ENCODE assay signal across 28 mouse cellular contexts in the genomic region with DNA sequence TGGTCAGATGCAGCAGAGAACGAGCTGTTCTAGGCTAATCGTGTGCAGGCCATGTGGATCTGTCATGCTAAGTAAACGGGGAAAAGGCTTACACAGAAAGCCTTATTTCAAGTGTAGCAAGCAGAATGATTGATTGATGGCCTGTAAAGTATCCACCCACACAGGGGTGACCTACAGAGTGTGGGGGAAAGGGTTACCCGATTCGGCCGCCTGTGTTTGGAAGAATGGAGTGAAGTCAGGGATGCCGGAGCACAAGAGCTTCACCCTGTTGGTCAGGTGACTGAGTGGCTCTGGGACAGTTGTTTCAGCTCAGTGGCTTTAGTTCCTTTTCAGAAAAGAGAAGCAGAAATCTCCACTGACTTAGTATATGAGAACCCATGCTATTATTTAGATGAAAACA. TPM values are rescaled to one million over a fixed set of nuclear protein-coding genes. Genes with fewer than 3 reads are reported as not detected.
DNase-seq lines count a peak whose midpoint lies in the region; ATAC-seq lines count a peak whose summit lies in the region.
"Had no signal": no experiment of that assay in that cellular context is flagged by ENCODE, and none has a peak within 500 bp of the region (broad histone marks: within the 10 kb centered on the region; RNA-seq: fewer than 3 reads in every experiment).

No protein-coding gene starts in this region.

- H3K4me3 ChIP-seq in kidney, embryonic 15.5 days (replicated peaks): no peak overlapping the region
- H3K4me3 ChIP-seq in midbrain, embryonic 11.5 days (ENCODE audit: low read depth, low read length): no peak overlapping the region
- no peak overlapping the region for H3K4me3 ChIP-seq in midbrain, embryonic 13.5 days (replicated peaks)
- H3K4me3 ChIP-seq: embryonic facial prominence, embryonic 10.5 days; embryonic facial prominence, embryonic 13.5 days; erythroblast, embryonic 14.5 days; forebrain, embryonic 12.5 days; forebrain, embryonic 15.5 days; heart, adult 2 months; heart, embryonic 15.5 days had no signal

- H3K9ac ChIP-seq in kidney, embryonic 15.5 days: no peak overlapping the region
- H3K9ac ChIP-seq in midbrain, embryonic 11.5 days (ENCODE audit: low read length): no peak overlapping the region
- no peak overlapping the region for H3K9ac ChIP-seq in midbrain, embryonic 13.5 days (replicated peaks)
- H3K9ac ChIP-seq: embryonic facial prominence, embryonic 13.5 days; forebrain, embryonic 12.5 days; forebrain, embryonic 15.5 days; heart, embryonic 15.5 days; hindbrain, embryonic 14.5 days had no signal

- 34% methylated on average over 7 of the region's 7 CpGs for WGBS in kidney, embryonic 15.5 days
- 89% methylated on average over 7 of the region's 7 CpGs for WGBS in midbrain, embryonic 11.5 days
- 77% methylated on average over 7 of the region's 7 CpGs for WGBS in midbrain, embryonic 13.5 days

- H3K27ac ChIP-seq in kidney, embryonic 15.5 days: no peak overlapping the region
- H3K27ac ChIP-seq in midbrain, embryonic 11.5 days (ENCODE audit: low read depth, low read length): no peak overlapping the region
- no peak overlapping the region for H3K27ac ChIP-seq in midbrain, embryonic 13.5 days
- H3K27ac ChIP-seq: embryonic facial prominence, embryonic 10.5 days; embryonic facial prominence, embryonic 13.5 days; forebrain, embryonic 12.5 days; forebrain, embryonic 15.5 days; heart, adult 2 months; heart, embryonic 15.5 days; hindbrain, embryonic 14.5 days; hindbrain, postnatal 0 days had no signal

- peak; percentile 71 for DNase-seq in heart, adult 11 months
- no peak for DNase-seq in heart, postnatal 14 days
- no peak for DNase-seq in kidney, adult 18-20 months
- DNase-seq in midbrain, embryonic 11.5 days (ENCODE audit: low spot score, missing footprints): peak; percentile 26
- DNase-seq: adrenal gland, adult 8-10 months; adrenal gland, postnatal 25 days; cerebellum, adult 11-12 months; cerebellum, adult 8-10 months; cerebellum, postnatal 10 days; cerebellum, postnatal 36 days; embryo, embryonic 11 days; gastrocnemius, postnatal 25 days; heart, adult 2 months; heart, postnatal 10 days; heart, postnatal 4 days had no signal

- H3K27me3 ChIP-seq in kidney, embryonic 15.5 days: no peaks in the 10 kb centered on the region
- H3K27me3 ChIP-seq in midbrain, embryonic 11.5 days (ENCODE audit: control insufficient read depth, insufficient read depth, low read length): no peaks in the 10 kb centered on the region
- no peaks in the 10 kb centered on the region for H3K27me3 ChIP-seq in midbrain, embryonic 13.5 days
- H3K27me3 ChIP-seq: embryonic facial prominence, embryonic 13.5 days; forebrain, embryonic 12.5 days; forebrain, embryonic 15.5 days; heart, embryonic 15.5 days had no signal

- intact Hi-C loops in heart, postnatal 14 days (cut with DNase I): loop anchor here (5.0 to 10.0 kb wide), 2 partner anchors 260 to 398 kb away; a partner anchor contains a TSS

- peaks cover 82% of the 10 kb centered on the region for H3K36me3 ChIP-seq in kidney, embryonic 15.5 days
- peaks cover 2% of the 10 kb centered on the region; the same call in 1 of the 2 replicates for H3K36me3 ChIP-seq in midbrain, embryonic 11.5 days (ENCODE audit: control insufficient read depth, insufficient read depth, low read length)
- peaks cover 43% of the 10 kb centered on the region for H3K36me3 ChIP-seq in midbrain, embryonic 13.5 days

- H3K4me2 ChIP-seq in kidney, embryonic 15.5 days: no peak overlapping the region
- no peak overlapping the region for H3K4me2 ChIP-seq in midbrain, embryonic 11.5 days
- H3K4me2 ChIP-seq in midbrain, embryonic 13.5 days (replicated peaks): no peak overlapping the region
- H3K4me2 ChIP-seq: embryonic facial prominence, embryonic 13.5 days; forebrain, embryonic 12.5 days; forebrain, embryonic 15.5 days; heart, embryonic 11.5 days; heart, embryonic 15.5 days; hindbrain, embryonic 14.5 days had no signal

- peak; percentile 58; the same call in 1 of the 2 replicates for ATAC-seq in kidney, embryonic 15.5 days (replicated peaks; ENCODE audit: low FRiP score)
- ATAC-seq in midbrain, embryonic 11.5 days (ENCODE audit: low FRiP score): no peak
- no peak for ATAC-seq in midbrain, embryonic 13.5 days
- ATAC-seq: activated CD4-positive, CD25-positive, alpha-beta regulatory T cell, adult 4 months; forebrain, embryonic 15.5 days; hindbrain, postnatal 0 days had no signal

- no peaks in the 10 kb centered on the region for H3K9me3 ChIP-seq in kidney, embryonic 15.5 days (replicated peaks)
- no peaks in the 10 kb centered on the region for H3K9me3 ChIP-seq in midbrain, embryonic 11.5 days (ENCODE audit: control insufficient read depth, low read length)
- no peaks in the 10 kb centered on the region for H3K9me3 ChIP-seq in midbrain, embryonic 13.5 days
- H3K9me3 ChIP-seq: embryonic facial prominence, embryonic 10.5 days; embryonic facial prominence, embryonic 13.5 days; forebrain, embryonic 12.5 days; forebrain, embryonic 15.5 days; heart, embryonic 15.5 days had no signal

- no peaks in the 10 kb centered on the region for H3K4me1 ChIP-seq in kidney, embryonic 15.5 days
- H3K4me1 ChIP-seq in midbrain, embryonic 11.5 days (ENCODE audit: control insufficient read depth, insufficient read depth, low read length): no peaks in the 10 kb centered on the region
- no peaks in the 10 kb centered on the region for H3K4me1 ChIP-seq in midbrain, embryonic 13.5 days (replicated peaks)
- H3K4me1 ChIP-seq: embryonic facial prominence, embryonic 10.5 days; embryonic facial prominence, embryonic 13.5 days; forebrain, embryonic 12.5 days; forebrain, embryonic 15.5 days; heart, embryonic 15.5 days had no signal

RNA-seq across cellular contexts. Expression of a gene that starts 9.7 kb away (rescaled TPM):
- total RNA-seq in heart, postnatal 14 days (2021): 10 to 100 TPM; 11.7 to 12.6 TPM
- 54.5 and 59.4 TPM in 2 replicates for polyA plus RNA-seq in kidney, embryonic 15.5 days (2015; fragmentation: Nextera tagmentation; extraction: Ambion mirVana)
- polyA plus RNA-seq in midbrain, embryonic 11.5 days (2014; fragmentation: Nextera tagmentation; extraction: Ambion mirVana): 52.3 and 57.7 TPM in 2 replicates
- 28.7 and 29.1 TPM in 2 replicates for polyA plus RNA-seq in midbrain, embryonic 13.5 days (2015; fragmentation: Nextera tagmentation; extraction: Ambion mirVana)

RNA-seq across cellular contexts. Expression of a gene that starts 32.7 kb away (rescaled TPM):
- not detected for total RNA-seq in heart, postnatal 14 days (2021)
- polyA plus RNA-seq in kidney, embryonic 15.5 days (2015; fragmentation: Nextera tagmentation; extraction: Ambion mirVana): 4.8 and 5.0 TPM in 2 replicates
- polyA plus RNA-seq in midbrain, embryonic 11.5 days (2014; fragmentation: Nextera tagmentation; extraction: Ambion mirVana): 14.2 and 14.4 TPM in 2 replicates
- 36.1 and 39.7 TPM in 2 replicates for polyA plus RNA-seq in midbrain, embryonic 13.5 days (2015; fragmentation: Nextera tagmentation; extraction: Ambion mirVana)
- total RNA-seq: gastrocnemius, adult 8-10 months; gastrocnemius, postnatal 25 days had no signal
- polyA plus RNA-seq: erythroblast, embryonic 14.5 days had no signal

RNA-seq across cellular contexts. Expression of a gene that starts 32.8 kb away (rescaled TPM):
- 10 to 100 TPM; 11.1 to 11.4 TPM for total RNA-seq in heart, postnatal 14 days (2021)
- 53.8 and 54.9 TPM in 2 replicates for polyA plus RNA-seq in kidney, embryonic 15.5 days (2015; fragmentation: Nextera tagmentation; extraction: Ambion mirVana)
- 14.5 and 14.7 TPM in 2 replicates for polyA plus RNA-seq in midbrain, embryonic 11.5 days (2014; fragmentation: Nextera tagmentation; extraction: Ambion mirVana)
- 8.7 and 10.2 TPM in 2 replicates for polyA plus RNA-seq in midbrain, embryonic 13.5 days (2015; fragmentation: Nextera tagmentation; extraction: Ambion mirVana)

Comparison
In these comparisons a context has a peak if more than half of its experiments do, and no peak if none do; other contexts are left out.
1. DNase-seq: peak in heart, adult 11 months (single experiment) and midbrain, embryonic 11.5 days (single experiment); none in heart, postnatal 14 days (0 of 2) and kidney, adult 18-20 months (single experiment).